In genomic region chr16:32609401-32609779, GRCm38 (mm10) we compare ENCODE assay signal across 8 mouse cellular contexts. TPM values are rescaled to one million over a fixed set of nuclear protein-coding genes. Genes with fewer than 3 reads are reported as not detected.
DNase-seq lines count a peak whose midpoint lies in the region; ATAC-seq and TF ChIP-seq lines count a peak whose summit lies in the region.

No protein-coding gene starts in this region.

- no peaks in the 10 kb centered on the region for H3K27me3 ChIP-seq in lung, postnatal 0 days (replicated peaks; ENCODE audit: insufficient read depth, low read length)
- H3K27me3 ChIP-seq in embryonic facial prominence, embryonic 11.5 days (ENCODE audit: control insufficient read depth, insufficient read depth, low read length): no peaks in the 10 kb centered on the region
- H3K27me3 ChIP-seq in intestine, embryonic 16.5 days (replicated peaks; ENCODE audit: control insufficient read depth, insufficient read depth, low read length): no peaks in the 10 kb centered on the region
- no peaks in the 10 kb centered on the region for H3K27me3 ChIP-seq in neural tube, embryonic 12.5 days (replicated peaks)

- no peaks in the 10 kb centered on the region for H3K36me3 ChIP-seq in lung, postnatal 0 days (ENCODE audit: insufficient read depth, low read length)
- peaks cover under 1% of the 10 kb centered on the region for H3K36me3 ChIP-seq in embryonic facial prominence, embryonic 11.5 days (replicated peaks; ENCODE audit: control insufficient read depth, insufficient read depth, low read depth, low read length)
- H3K36me3 ChIP-seq in intestine, embryonic 16.5 days (ENCODE audit: control insufficient read depth, insufficient read depth, low read length): 0 out of 2 replicates have a peak, but pooled peaks cover under 1% of the 10 kb centered on the region
- peaks cover under 1% of the 10 kb centered on the region for H3K36me3 ChIP-seq in neural tube, embryonic 12.5 days

- ATAC-seq in lung, postnatal 0 days: no peak
- no peak for ATAC-seq in embryonic facial prominence, embryonic 11.5 days (replicated peaks; ENCODE audit: insufficient number of reproducible peaks, low FRiP score, low TSS enrichment, low read depth)
- no peak for ATAC-seq in intestine, embryonic 16.5 days
- no peak for ATAC-seq in neural tube, embryonic 12.5 days (ENCODE audit: low FRiP score, low read depth)
- ATAC-seq in cerebellum, adult (ENCODE audit: insufficient number of reproducible peaks, low FRiP score, low TSS enrichment): no peak
- ATAC-seq in monocyte, adult 5-6 weeks (replicated peaks; ENCODE audit: insufficient number of reproducible peaks, low FRiP score, low TSS enrichment, poor library complexity, severe bottlenecking): no peak

- DNase-seq in lung, postnatal 0 days (ENCODE audit: low spot score): peak; percentile 30
- DNase-seq in lung, postnatal 4 days: no peak
- DNase-seq in embryonic facial prominence, embryonic 11.5 days (ENCODE audit: low spot score): peak; percentile 30
- DNase-seq in spleen, postnatal 14 days (ENCODE audit: low spot score in 2 of 2): no peak

- H3K9me3 ChIP-seq in lung, postnatal 0 days (ENCODE audit: low read length): no peaks in the 10 kb centered on the region
- no peaks in the 10 kb centered on the region for H3K9me3 ChIP-seq in embryonic facial prominence, embryonic 11.5 days (replicated peaks; ENCODE audit: control insufficient read depth, low read length)
- no peaks in the 10 kb centered on the region for H3K9me3 ChIP-seq in intestine, embryonic 16.5 days (ENCODE audit: control insufficient read depth, low read length)
- no peaks in the 10 kb centered on the region for H3K9me3 ChIP-seq in neural tube, embryonic 12.5 days

- no peak for TF ChIP-seq EP300 in lung, postnatal 0 days (IDR thresholded peaks at IDR 0.05)

- 1% methylated on average over 14 of the region's 14 CpGs for WGBS in lung, postnatal 0 days
- under 1% methylated on average over 14 of the region's 14 CpGs for WGBS in embryonic facial prominence, embryonic 11.5 days
- under 1% methylated on average over 14 of the region's 14 CpGs for WGBS in intestine, embryonic 16.5 days
- under 1% methylated on average over 14 of the region's 14 CpGs for WGBS in neural tube, embryonic 12.5 days

- H3K27ac ChIP-seq in lung, postnatal 0 days (ENCODE audit: low read length): peak overlapping the region; percentile 43
- peak overlapping the region; percentile 89; the same call in 1 of the 2 replicates for H3K27ac ChIP-seq in embryonic facial prominence, embryonic 11.5 days (replicated peaks; ENCODE audit: low read depth, low read length)
- peak overlapping the region; percentile 96 for H3K27ac ChIP-seq in intestine, embryonic 16.5 days (ENCODE audit: low read length)
- H3K27ac ChIP-seq in neural tube, embryonic 12.5 days: peak overlapping the region; percentile 79; the same call in 1 of the 2 replicates

- H3K4me2 ChIP-seq in lung, postnatal 0 days (replicated peaks; ENCODE audit: low read depth, low read length): peak overlapping the region; percentile 84
- H3K4me2 ChIP-seq in embryonic facial prominence, embryonic 11.5 days (ENCODE audit: low read depth, low read length): peak overlapping the region; percentile 86
- H3K4me2 ChIP-seq in intestine, embryonic 16.5 days (ENCODE audit: low read depth, low read length): peak overlapping the region; percentile 69
- H3K4me2 ChIP-seq in neural tube, embryonic 12.5 days (replicated peaks): peak overlapping the region; percentile 70

- peaks cover 5% of the 10 kb centered on the region; the same call in 1 of the 2 replicates for H3K4me1 ChIP-seq in lung, postnatal 0 days (ENCODE audit: insufficient read depth, low read depth, low read length)
- H3K4me1 ChIP-seq in embryonic facial prominence, embryonic 11.5 days (ENCODE audit: control insufficient read depth, insufficient read depth, low read length): no peaks in the 10 kb centered on the region
- peaks cover 5% of the 10 kb centered on the region for H3K4me1 ChIP-seq in intestine, embryonic 16.5 days (ENCODE audit: control insufficient read depth, insufficient read depth, low read length)
- H3K4me1 ChIP-seq in neural tube, embryonic 12.5 days: peaks cover 9% of the 10 kb centered on the region

- peak overlapping the region; percentile 66 for H3K4me3 ChIP-seq in lung, postnatal 0 days (ENCODE audit: low read depth, low read length)
- H3K4me3 ChIP-seq in embryonic facial prominence, embryonic 11.5 days (ENCODE audit: low read depth, low read length): peak overlapping the region; percentile 85
- H3K4me3 ChIP-seq in intestine, embryonic 16.5 days (ENCODE audit: low read length): peak overlapping the region; percentile 84
- H3K4me3 ChIP-seq in neural tube, embryonic 12.5 days: peak overlapping the region; percentile 76

- no peak; the same call in 1 of the 2 replicates for TF ChIP-seq CTCF in lung, postnatal 0 days (IDR thresholded peaks at IDR 0.05)

- 0 out of 2 replicates have a peak overlapping the region, but pooled peaks have one; percentile 30 for H3K9ac ChIP-seq in lung, postnatal 0 days (replicated peaks; ENCODE audit: low read depth)
- H3K9ac ChIP-seq in embryonic facial prominence, embryonic 11.5 days (replicated peaks; ENCODE audit: low read length): peak overlapping the region; percentile 78
- peak overlapping the region; percentile 92 for H3K9ac ChIP-seq in intestine, embryonic 16.5 days (ENCODE audit: low read depth, low read length)
- peak overlapping the region; percentile 71 for H3K9ac ChIP-seq in neural tube, embryonic 12.5 days

RNA-seq across cellular contexts. Expression of gene Tfrc, which starts 0.7 kb away (rescaled TPM):
- polyA plus RNA-seq in lung, postnatal 0 days (2015; fragmentation: Nextera tagmentation; extraction: Ambion mirVana): 14.6 and 16.0 TPM in 2 replicates
- 57.9 and 63.2 TPM in 2 replicates for polyA plus RNA-seq in embryonic facial prominence, embryonic 11.5 days (2014; fragmentation: Nextera tagmentation; extraction: Ambion mirVana)
- 56.4 and 64.9 TPM in 2 replicates for polyA plus RNA-seq in intestine, embryonic 16.5 days (2015; fragmentation: Nextera tagmentation; extraction: Ambion mirVana)
- 48.6 and 48.8 TPM in 2 replicates for polyA plus RNA-seq in neural tube, embryonic 12.5 days (2016; fragmentation: Nextera tagmentation; extraction: Ambion mirVana)
- 24.5 to 52.2 TPM (median 43.5 TPM) in 3 replicates for total RNA-seq in monocyte, adult 5-6 weeks (2017)

RNA-seq across cellular contexts. Expression of gene Tnk2, which starts 34.3 kb away (rescaled TPM):
- polyA plus RNA-seq in lung, postnatal 0 days (2015; fragmentation: Nextera tagmentation; extraction: Ambion mirVana): 19.8 and 22.4 TPM in 2 replicates
- 5.3 and 5.8 TPM in 2 replicates for polyA plus RNA-seq in embryonic facial prominence, embryonic 11.5 days (2014; fragmentation: Nextera tagmentation; extraction: Ambion mirVana)
- polyA plus RNA-seq in intestine, embryonic 16.5 days (2015; fragmentation: Nextera tagmentation; extraction: Ambion mirVana): 7.5 and 7.7 TPM in 2 replicates
- 12.5 and 12.9 TPM in 2 replicates for polyA plus RNA-seq in neural tube, embryonic 12.5 days (2016; fragmentation: Nextera tagmentation; extraction: Ambion mirVana)
- total RNA-seq in monocyte, adult 5-6 weeks (2017): 16.2 to 63.7 TPM (median 26.3 TPM) in 3 replicates

Comparison
In these comparisons a context has a peak if more than half of its experiments do, and no peak if none do; other contexts are left out.
1. DNase-seq: peak in lung, postnatal 0 days (single experiment) and embryonic facial prominence, embryonic 11.5 days (single experiment); none in lung, postnatal 4 days (0 of 2) and spleen, postnatal 14 days (0 of 2).
2. H3K27ac ChIP-seq: peak in every context shown above with its lines; median percentile 96 in intestine, embryonic 16.5 days; 89 in embryonic facial prominence, embryonic 11.5 days; 79 in neural tube, embryonic 12.5 days; 43 in lung, postnatal 0 days.
3. H3K9ac ChIP-seq: peak in every context shown above with its lines; median percentile 92 in intestine, embryonic 16.5 days; 78 in embryonic facial prominence, embryonic 11.5 days; 71 in neural tube, embryonic 12.5 days; 30 in lung, postnatal 0 days.
4. Peak in every context shown above with its lines, with median percentiles within 50 percentile points of each other: H3K4me2 ChIP-seq and H3K4me3 ChIP-seq.